Comparison of ENCODE assay signal across 16 mouse cellular contexts in genomic region chr2:100088614-100089013, GRCm38 (mm10).
"Had no signal": no experiment of that assay in that cellular context is flagged by ENCODE, and none has a peak within 500 bp of the region (broad histone marks: within the 10 kb centered on the region; RNA-seq: fewer than 3 reads in every experiment).

No protein-coding gene starts in this region.

- H3K9ac ChIP-seq: liver, embryonic 13.5 days; neural tube, embryonic 12.5 days; stomach, embryonic 15.5 days had no signal

- H3K4me1 ChIP-seq: liver, embryonic 13.5 days; megakaryocyte, embryonic 14.5 days; neural tube, embryonic 12.5 days; stomach, embryonic 15.5 days had no signal

- H3K27ac ChIP-seq: layer of hippocampus, adult 2 months; liver, embryonic 13.5 days; neural tube, embryonic 12.5 days; stomach, embryonic 15.5 days had no signal

- H3K36me3 ChIP-seq: liver, embryonic 13.5 days; neural tube, embryonic 12.5 days; stomach, embryonic 15.5 days had no signal

- H3K4me3 ChIP-seq: layer of hippocampus, adult 2 months; liver, embryonic 13.5 days; megakaryocyte, embryonic 14.5 days; neural tube, embryonic 12.5 days; stomach, embryonic 15.5 days had no signal

- ATAC-seq: intestine, postnatal 0 days; lung, postnatal 0 days had no signal

- H3K9me3 ChIP-seq: liver, embryonic 13.5 days; megakaryocyte, embryonic 14.5 days; neural tube, embryonic 12.5 days; stomach, embryonic 15.5 days had no signal

- H3K27me3 ChIP-seq: liver, embryonic 13.5 days; megakaryocyte, embryonic 14.5 days; neural tube, embryonic 12.5 days; stomach, embryonic 15.5 days had no signal

- DNase-seq: kidney, adult 8-10 months; kidney, postnatal 10 days; layer of hippocampus, adult 9-11 months; liver, embryonic 13.5 days; lung, adult 2 months; midbrain, embryonic 14.5 days; retina, postnatal 1 day; right cerebral cortex, postnatal 25 days; spleen, adult 18-20 months; thymus, postnatal 25 days had no signal

- H3K4me2 ChIP-seq: liver, embryonic 13.5 days; neural tube, embryonic 12.5 days; stomach, embryonic 15.5 days had no signal
